Mouse (Mus musculus): ENCODE measurements around the gene Pik3c2b.
"Not testable (repeated sequence)": the region's sequence is repeated elsewhere in the genome, so short reads cannot be mapped to it uniquely, and the experiment has no call there.

Pik3c2b gene

GRCm38 (mm10) chr1:133033316-133034090 lies 12.0 kb upstream of the Pik3c2b start:
- DNase-seq, result peak; percentile 76

GRCm38 (mm10) chr1:133034091-133034460 lies 11.4 kb upstream of the Pik3c2b start:
- peak; percentile 65 for DNase-seq

- DNase-seq, result not testable (repeated sequence)
These were observed 10.8 kb upstream of the Pik3c2b start for GRCm38 (mm10) chr1:133034682-133035081.

GRCm38 (mm10) chr1:133039505-133039949 lies 5.9 kb upstream of the Pik3c2b start:
- peak; percentile 59 for DNase-seq

- DNase-seq, result peak; percentile 76
These were observed 484 bp downstream of the Pik3c2b start for GRCm38 (mm10) chr1:133045861-133046440.

GRCm38 (mm10) chr1:133046441-133046931 lies 1.0 kb downstream of the Pik3c2b start:
- DNase-seq, result peak; percentile 31

- DNase-seq, result no peak
These were observed 2.1 kb downstream of the Pik3c2b start for GRCm38 (mm10) chr1:133047575-133047974.

GRCm38 (mm10) chr1:133048690-133049089 lies 3.2 kb downstream of the Pik3c2b start:
- no peak for DNase-seq

- DNase-seq, result no peak
These were observed 4.5 kb downstream of the Pik3c2b start for GRCm38 (mm10) chr1:133050001-133050431.

GRCm38 (mm10) chr1:133051829-133052228 lies 6.4 kb downstream of the Pik3c2b start:
- DNase-seq, result no peak

GRCm38 (mm10) chr1:133053034-133053433 lies 7.6 kb downstream of the Pik3c2b start:
- DNase-seq, result no peak

GRCm38 (mm10) chr1:133054326-133054725 lies 8.9 kb downstream of the Pik3c2b start:
- DNase-seq, result no peak

- DNase-seq, result no peak
These were observed 12.0 kb downstream of the Pik3c2b start for GRCm38 (mm10) chr1:133057345-133058034.

GRCm38 (mm10) chr1:133059592-133059991 lies 14.1 kb downstream of the Pik3c2b start:
- DNase-seq, result no peak

- no peak for DNase-seq
These were observed 15.2 kb downstream of the Pik3c2b start for GRCm38 (mm10) chr1:133060681-133061080.

- no peak for DNase-seq
These were observed 17.7 kb downstream of the Pik3c2b start for GRCm38 (mm10) chr1:133063164-133063563.

GRCm38 (mm10) chr1:133068268-133068667 lies 22.8 kb downstream of the Pik3c2b start:
- no peak for DNase-seq

- DNase-seq, result no peak
These were observed 23.3 kb downstream of the Pik3c2b start for GRCm38 (mm10) chr1:133068669-133069274.

GRCm38 (mm10) chr1:133069275-133070120 lies 24.0 kb downstream of the Pik3c2b start:
- DNase-seq, result no peak

- no peak for DNase-seq
These were observed 24.7 kb downstream of the Pik3c2b start for GRCm38 (mm10) chr1:133070157-133070556.

GRCm38 (mm10) chr1:133071666-133072381 lies 26.4 kb downstream of the Pik3c2b start:
- no peak for DNase-seq
